Mouse (Mus musculus) limb, embryonic 13.5 days (tissue): ENCODE data around the gene Ccdc33. TPM values are rescaled to one million over a fixed set of nuclear protein-coding genes. Genes with fewer than 3 reads are reported as not detected.
A peak's percentile ranks its signal among the peaks of the same experiment; 100 is the strongest.

ENCODE experiments used
- ATAC-seq: fragments of 200-750 bp; cut with Nextera tagmentation; 2 replicates; pipeline ENCODE4 v1.8.0; 2017; ENCODE audit warnings: low read depth, moderate number of reproducible peaks, moderate TSS enrichment; ENCODE audit not compliant: low FRiP score
- H3K27ac ChIP-seq: fragments of 300-500 bp; sonication (generic); 2 replicates; pipeline ENCODE4 v1.5.1; 2015; ENCODE audit warnings: inconsistent platforms, mild to moderate bottlenecking, moderate library complexity
- H3K27me3 ChIP-seq: fragments of 300-500 bp; sonication (generic); 2 replicates; pipeline ENCODE4 v1.6.1; 2015; ENCODE audit warnings: mild to moderate bottlenecking, inconsistent platforms
- H3K36me3 ChIP-seq: fragments of 300-500 bp; sonication (generic); 2 replicates; pipeline ENCODE4 v1.6.1; 2015; ENCODE audit warnings: inconsistent platforms, mild to moderate bottlenecking, moderate library complexity
- H3K4me1 ChIP-seq: fragments of 300-500 bp; sonication (generic); 2 replicates; pipeline ENCODE4 v1.6.1; 2015; ENCODE audit warnings: inconsistent platforms
- H3K4me2 ChIP-seq: fragments of 300-500 bp; sonication (generic); replicated peaks from 2 replicates; pipeline ENCODE4 v1.6.1; 2015; ENCODE audit warnings: inconsistent platforms, mild to moderate bottlenecking, moderate library complexity
- H3K4me3 ChIP-seq: fragments of 300-500 bp; sonication (generic); 2 replicates; pipeline ENCODE4 v1.5.1; 2015; ENCODE audit warnings: moderate library complexity, mild to moderate bottlenecking, inconsistent platforms
- H3K9ac ChIP-seq: fragments of 300-500 bp; sonication (generic); 2 replicates; pipeline ENCODE4 v1.6.1; 2015; ENCODE audit warnings: mild to moderate bottlenecking, inconsistent platforms
- H3K9me3 ChIP-seq: fragments of 300-500 bp; sonication (generic); 2 replicates; pipeline ENCODE4 v1.6.1; 2016; ENCODE audit warnings: inconsistent platforms
- WGBS: fragments of 180-500 bp; shearing (Covaris S2); methylation state at CpG from one replicate; pipeline ENCODE4 v1.1.7; 2015; 5-methylcytosine and 5-hydroxymethylcytosine counted together
- polyA plus RNA-seq: library from polyadenylated mRNA; unstranded; fragments of >200 nt; fragmentation: Nextera tagmentation; extraction: Ambion mirVana; gene quantifications from 2 replicates; pipeline ENCODE4 v1.2.1, GENCODE M21; 2015

The Ccdc33 gene
- polyA plus RNA-seq, 1 experiment from 2014 or later = 0.20 TPM

GRCm38 (mm10) chr9:58128926-58129413 is 10.3 kb upstream of the Ccdc33 start:
- 2% methylated on average over 13 of the region's 13 CpGs for WGBS
- Histone ChIP-seq H3K9ac (peak overlapping the region; percentile 53), H3K27ac (peak overlapping the region; percentile 89), H3K36me3 (no peaks in the 10 kb centered on the region), H3K4me2 (peak overlapping the region; percentile 60), H3K9me3 (no peaks in the 10 kb centered on the region), H3K4me3 (peak overlapping the region; percentile 28), H3K27me3 (no peaks in the 10 kb centered on the region), H3K4me1 (peaks cover 88% of the 10 kb centered on the region)
- peak; percentile 70 for ATAC-seq

GRCm38 (mm10) chr9:58125811-58126210 is 7.2 kb upstream of the Ccdc33 start:
- Histone ChIP-seq H3K27ac (no peak overlapping the region; the same call in 1 of the 2 replicates), H3K36me3 (no peaks in the 10 kb centered on the region), H3K27me3 (no peaks in the 10 kb centered on the region), H3K4me3 (no peak overlapping the region), H3K9ac (no peak overlapping the region), H3K4me2 (no peak overlapping the region), H3K4me1 (peaks cover 72% of the 10 kb centered on the region), H3K9me3 (no peaks in the 10 kb centered on the region)
- ATAC-seq = no peak
- 36% methylated on average over 4 of the region's 4 CpGs for WGBS

- H3K27ac ChIP-seq = peak overlapping the region; percentile 65; the same call in 1 of the 2 replicates
- WGBS = 31% methylated on average over 3 of the region's 3 CpGs
- H3K36me3 ChIP-seq = no peaks in the 10 kb centered on the region
- no peaks in the 10 kb centered on the region for H3K27me3 ChIP-seq
- no peak overlapping the region for H3K9ac ChIP-seq
- ATAC-seq = peak; percentile 28; the same call in 1 of the 2 replicates
- H3K4me2 ChIP-seq = no peak overlapping the region
- no peaks in the 10 kb centered on the region for H3K9me3 ChIP-seq
- no peak overlapping the region for H3K4me3 ChIP-seq
- peaks cover 65% of the 10 kb centered on the region for H3K4me1 ChIP-seq
These were observed 6.5 kb upstream of the Ccdc33 start for GRCm38 (mm10) chr9:58125085-58125484.

- Histone ChIP-seq H3K4me1 (peaks cover 58% of the 10 kb centered on the region), H3K27ac (peak overlapping the region; percentile 82), H3K9me3 (no peaks in the 10 kb centered on the region), H3K36me3 (no peaks in the 10 kb centered on the region), H3K4me3 (no peak overlapping the region), H3K9ac (no peak overlapping the region), H3K4me2 (no peak overlapping the region), H3K27me3 (no peaks in the 10 kb centered on the region)
- no peak for ATAC-seq
- WGBS = 43% methylated on average over 7 of the region's 7 CpGs
These were observed 2.5 kb downstream of the Ccdc33 start for GRCm38 (mm10) chr9:58116024-58116651.

DNA sequence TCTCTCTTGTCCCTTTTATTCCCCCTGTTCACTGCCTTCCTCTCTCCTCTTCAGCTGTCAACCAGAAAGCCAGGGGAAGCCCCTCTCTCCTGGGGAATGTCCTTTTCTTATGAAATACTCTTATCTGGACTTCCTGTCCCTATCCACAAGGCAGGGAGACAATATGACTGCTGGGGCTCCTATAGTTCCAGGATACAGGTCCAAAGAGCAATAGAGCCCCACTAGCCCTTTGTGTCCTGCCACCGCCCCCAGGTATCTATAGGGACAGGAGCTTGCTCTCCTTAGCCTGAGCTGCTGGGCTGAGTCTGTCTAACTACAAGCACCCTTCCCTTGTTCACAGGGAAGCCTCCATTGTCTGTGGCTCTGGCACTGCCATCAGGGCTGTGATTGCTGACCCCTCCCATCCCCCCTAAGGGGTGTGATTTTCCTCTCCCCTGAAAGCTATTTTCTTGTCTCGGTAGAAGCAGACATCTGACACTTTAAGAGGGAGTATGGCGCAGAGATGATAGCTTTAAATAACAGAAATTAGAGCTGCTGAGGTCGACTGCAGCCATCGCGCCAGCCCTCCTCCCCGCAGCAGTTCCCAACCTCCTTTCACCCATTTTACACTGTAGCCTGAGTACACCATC is 3.2 kb downstream of the Ccdc33 start:
- no peak for ATAC-seq
- H3K4me2 ChIP-seq = no peak overlapping the region
- H3K27ac ChIP-seq = peak overlapping the region; percentile 82
- no peaks in the 10 kb centered on the region for H3K27me3 ChIP-seq
- WGBS = 27% methylated on average over 7 of the region's 7 CpGs
- H3K4me1 ChIP-seq = peaks cover 61% of the 10 kb centered on the region
- H3K4me3 ChIP-seq = no peak overlapping the region
- H3K36me3 ChIP-seq = no peaks in the 10 kb centered on the region
- H3K9ac ChIP-seq = no peak overlapping the region
- H3K9me3 ChIP-seq = no peaks in the 10 kb centered on the region

- ATAC-seq = no peak
- Histone ChIP-seq H3K4me3 (no peak overlapping the region), H3K4me1 (peaks cover 61% of the 10 kb centered on the region), H3K9ac (no peak overlapping the region), H3K9me3 (no peaks in the 10 kb centered on the region), H3K27ac (peak overlapping the region; percentile 82), H3K4me2 (peak overlapping the region; percentile 61), H3K27me3 (no peaks in the 10 kb centered on the region), H3K36me3 (no peaks in the 10 kb centered on the region)
- under 1% methylated on average over 9 of the region's 9 CpGs for WGBS
These were observed 4.6 kb downstream of the Ccdc33 start for GRCm38 (mm10) chr9:58114019-58114418.

DNA sequence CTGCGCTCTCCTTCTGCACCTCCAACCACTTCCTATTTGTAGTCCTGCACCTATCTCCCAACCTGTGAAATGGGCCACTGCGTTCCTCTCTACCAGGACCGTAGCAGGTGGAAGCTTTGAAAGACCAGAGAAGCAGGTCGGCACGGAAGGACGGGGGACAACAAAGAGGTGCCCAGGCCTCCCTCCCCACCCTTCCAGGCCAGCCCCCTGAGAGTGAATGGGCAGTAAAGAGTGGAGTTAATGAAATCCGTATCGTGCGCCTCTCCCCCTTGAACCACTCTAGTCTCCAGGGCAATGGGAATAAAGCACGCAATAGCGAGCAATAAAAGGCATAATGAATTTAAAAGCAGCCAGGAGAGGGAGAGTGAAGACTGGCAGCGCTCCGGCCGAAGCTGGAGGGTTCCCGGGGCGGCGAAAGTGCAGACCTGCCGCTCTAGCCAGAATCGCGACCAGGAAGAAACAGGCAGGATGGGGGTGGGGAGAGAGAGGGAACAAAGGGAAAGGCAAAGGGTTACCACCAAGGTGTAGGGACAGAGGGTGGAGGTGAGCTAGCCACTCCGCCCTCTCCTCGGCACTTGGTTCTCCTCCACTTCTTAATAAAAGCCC is 5.2 kb downstream of the Ccdc33 start:
- 1% methylated on average over 22 of the region's 22 CpGs for WGBS
- Histone ChIP-seq H3K36me3 (no peaks in the 10 kb centered on the region), H3K4me3 (peak overlapping the region; percentile 27), H3K4me1 (peaks cover 61% of the 10 kb centered on the region), H3K9me3 (no peaks in the 10 kb centered on the region), H3K9ac (peak overlapping the region; percentile 50), H3K27me3 (no peaks in the 10 kb centered on the region), H3K27ac (peak overlapping the region; percentile 82), H3K4me2 (peak overlapping the region; percentile 61)
- ATAC-seq = peak; percentile 52; the same call in 1 of the 2 replicates

DNA sequence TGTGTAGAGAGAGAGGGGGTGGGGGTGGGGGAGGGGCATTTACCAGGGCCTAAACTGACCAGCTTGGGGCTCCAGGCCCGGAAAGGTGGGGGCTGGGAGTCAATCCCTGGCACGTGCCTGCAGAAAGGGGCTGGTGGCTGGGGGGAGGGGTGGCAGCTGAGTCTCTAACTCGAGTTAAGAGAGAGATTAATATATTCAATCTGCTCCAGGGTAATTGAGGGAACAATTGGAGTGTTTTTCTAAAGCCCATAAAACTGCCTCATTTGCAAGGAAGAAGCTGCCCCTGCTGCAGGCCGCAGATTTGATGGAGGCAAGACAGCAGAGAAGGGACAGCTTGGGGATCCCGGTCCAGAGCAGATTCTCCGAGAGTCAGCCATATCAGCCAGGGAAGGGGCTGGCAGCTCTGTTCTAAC is 5.8 kb downstream of the Ccdc33 start:
- 2% methylated on average over 6 of the region's 6 CpGs for WGBS
- ATAC-seq = 0 out of 2 replicates have a peak, but pooled peaks have one; percentile 16
- Histone ChIP-seq H3K4me2 (peak overlapping the region; percentile 61), H3K27ac (peak overlapping the region; percentile 82), H3K4me1 (peaks cover 61% of the 10 kb centered on the region), H3K9ac (no peak overlapping the region), H3K9me3 (no peaks in the 10 kb centered on the region), H3K4me3 (peak overlapping the region; percentile 27; the same call in 1 of the 2 replicates), H3K27me3 (no peaks in the 10 kb centered on the region), H3K36me3 (no peaks in the 10 kb centered on the region)

GRCm38 (mm10) chr9:58112321-58112751 is 6.3 kb downstream of the Ccdc33 start:
- Histone ChIP-seq H3K9me3 (no peaks in the 10 kb centered on the region), H3K9ac (no peak overlapping the region), H3K4me2 (peak overlapping the region; percentile 7; the same call in 1 of the 2 replicates), H3K36me3 (no peaks in the 10 kb centered on the region), H3K27ac (peak overlapping the region; percentile 82; the same call in 1 of the 2 replicates), H3K4me1 (peaks cover 66% of the 10 kb centered on the region), H3K4me3 (no peak overlapping the region), H3K27me3 (no peaks in the 10 kb centered on the region)
- 17% methylated on average over 5 of the region's 6 CpGs for WGBS
- ATAC-seq = no peak

DNA sequence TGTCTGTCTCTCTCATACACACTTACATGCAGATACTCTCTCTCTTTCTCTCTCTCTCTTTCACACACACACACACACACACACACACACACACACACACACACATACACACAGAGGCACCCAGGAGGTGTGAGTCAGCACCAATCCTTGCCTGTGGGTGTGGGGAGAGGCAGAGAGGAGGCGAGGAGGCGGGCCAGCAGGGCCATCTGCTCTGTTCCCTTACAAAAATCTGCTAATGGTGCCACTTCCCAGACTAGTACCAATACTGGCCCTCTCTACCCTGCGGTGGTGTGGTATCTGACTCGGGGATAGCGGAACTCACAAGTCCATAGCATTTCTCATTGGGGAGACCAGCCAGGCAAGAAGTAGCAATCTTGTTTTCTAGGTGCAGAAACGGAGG is 7.2 kb downstream of the Ccdc33 start:
- H3K27me3 ChIP-seq = no peaks in the 10 kb centered on the region
- H3K36me3 ChIP-seq = no peaks in the 10 kb centered on the region
- no peak overlapping the region for H3K4me2 ChIP-seq
- H3K9ac ChIP-seq = no peak overlapping the region
- 0 out of 2 replicates have a peak overlapping the region, but pooled peaks have one; percentile 82 for H3K27ac ChIP-seq
- peaks cover 60% of the 10 kb centered on the region for H3K4me1 ChIP-seq
- no peaks in the 10 kb centered on the region for H3K9me3 ChIP-seq
- H3K4me3 ChIP-seq = no peak overlapping the region
- ATAC-seq = no peak
- WGBS = 48% methylated on average over 6 of the region's 6 CpGs

DNA sequence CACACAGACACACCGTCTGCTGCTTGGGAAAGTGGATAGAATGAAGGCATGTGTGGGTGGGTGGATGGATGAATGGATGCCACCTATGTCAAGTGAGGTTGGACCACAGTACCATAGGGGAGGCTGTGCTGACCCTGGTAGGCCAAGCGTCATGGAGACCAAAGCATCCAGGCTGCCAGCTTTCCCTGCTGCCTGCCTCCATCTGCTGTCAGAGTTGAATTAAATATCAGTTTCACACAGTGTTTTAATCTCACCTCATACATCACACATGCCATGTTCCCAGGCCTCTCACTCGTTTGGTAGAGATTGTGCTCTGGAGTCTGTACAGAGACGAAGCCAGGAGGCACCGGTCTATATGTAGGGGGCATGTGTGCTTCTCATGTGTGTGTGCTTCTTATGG is 7.8 kb downstream of the Ccdc33 start:
- H3K27me3 ChIP-seq = no peaks in the 10 kb centered on the region
- ATAC-seq = no peak
- 61% methylated on average over 5 of the region's 5 CpGs for WGBS
- H3K36me3 ChIP-seq = no peaks in the 10 kb centered on the region
- H3K4me2 ChIP-seq = no peak overlapping the region
- H3K27ac ChIP-seq = no peak overlapping the region
- peaks cover 58% of the 10 kb centered on the region for H3K4me1 ChIP-seq
- no peak overlapping the region for H3K4me3 ChIP-seq
- no peaks in the 10 kb centered on the region for H3K9me3 ChIP-seq
- no peak overlapping the region for H3K9ac ChIP-seq

- no peak overlapping the region for H3K27ac ChIP-seq
- no peak overlapping the region for H3K4me2 ChIP-seq
- 75% methylated on average over 5 of the region's 5 CpGs for WGBS
- H3K9me3 ChIP-seq = no peaks in the 10 kb centered on the region
- H3K4me1 ChIP-seq = peaks cover 36% of the 10 kb centered on the region
- 0 out of 2 replicates have a peak, but pooled peaks cover 2% of the 10 kb centered on the region for H3K27me3 ChIP-seq
- no peak overlapping the region for H3K9ac ChIP-seq
- H3K4me3 ChIP-seq = no peak overlapping the region
- no peak for ATAC-seq
- no peaks in the 10 kb centered on the region for H3K36me3 ChIP-seq
These were observed 11.1 kb downstream of the Ccdc33 start for GRCm38 (mm10) chr9:58107494-58107893.
